Mouse (Mus musculus) liver, embryonic 14.5 days (tissue): ENCODE results near the gene Chil1.

Source experiments
- CTCF ChIP-seq: IDR thresholded peaks from 2 replicates; pipeline ENCODE4 v1.5.1; 2016; ENCODE audit warnings: antibody characterized with exemption, low read depth, control low read depth
- EP300 ChIP-seq: IDR thresholded peaks from 2 replicates; pipeline ENCODE4 v1.6.1; 2016; ENCODE audit warnings: antibody characterized with exemption, low read depth

GRCm38 (mm10) chr1:134230638-134231228 lies 48.8 kb downstream of the Chil1 start:
- TF ChIP-seq EP300 (no peak), CTCF (no peak)
